Mouse (Mus musculus) left cerebral cortex, adult 18-20 months (tissue): ENCODE data around the gene Pla2g4b. TPM values are rescaled to one million over a fixed set of nuclear protein-coding genes. Genes with fewer than 3 reads are reported as not detected.

ENCODE experiments used
- DNase-seq, 2 experiments: peaks; one replicate each; pipeline ENCODE4 v3.0.0; 2021 to 2022; ENCODE audit warnings: low spot score in 2 of 2, mixed read lengths in 1 of 2
- total RNA-seq, 2 experiments: library from RNA; stranded (reverse); gene quantifications; 2 replicates each; pipeline ENCODE4 v1.2.3; 2021

Gene Pla2g4b
- total RNA-seq, 2 experiments from 2014 or later: 3.2 to 3.3 TPM

- no peak for DNase-seq
Observed at GRCm38 (mm10) chr2:120013831-120014486, 19.3 kb upstream of the Pla2g4b start.

GRCm38 (mm10) chr2:120015882-120016281 is 17.3 kb upstream of the Pla2g4b start:
- no peak for DNase-seq

- no peak for DNase-seq
Observed at GRCm38 (mm10) chr2:120017599-120017998, 15.6 kb upstream of the Pla2g4b start.

- DNase-seq: no peak
Observed at GRCm38 (mm10) chr2:120024337-120024736, 8.9 kb upstream of the Pla2g4b start.

- DNase-seq: peak; percentile 90 to 91
Observed at GRCm38 (mm10) chr2:120026984-120027949, 6.0 kb upstream of the Pla2g4b start, which contains the start of the genes Jmjd7 and Gm28042. TSS of gene Jmjd7 (plus strand) at chr2:120027483. TSS of gene Gm28042 (plus strand) at chr2:120027493.

- no peak for DNase-seq
Observed at GRCm38 (mm10) chr2:120027950-120028331, 5.3 kb upstream of the Pla2g4b start.

GRCm38 (mm10) chr2:120030380-120030779 is 2.8 kb upstream of the Pla2g4b start:
- no peak for DNase-seq

GRCm38 (mm10) chr2:120033726-120034125 is 509 bp downstream of the Pla2g4b start:
- no peak for DNase-seq

GRCm38 (mm10) chr2:120037744-120038143 is 4.5 kb downstream of the Pla2g4b start:
- DNase-seq: no peak

GRCm38 (mm10) chr2:120040991-120041390 is 7.8 kb downstream of the Pla2g4b start:
- no peak for DNase-seq

GRCm38 (mm10) chr2:120044101-120044603 is 10.9 kb downstream of the Pla2g4b start:
- peak; percentile 62 to 68 for DNase-seq

GRCm38 (mm10) chr2:120044676-120045075 is 11.5 kb downstream of the Pla2g4b start:
- DNase-seq: no peak

GRCm38 (mm10) chr2:120046486-120047310 is 13.5 kb downstream of the Pla2g4b start:
- DNase-seq: peak; percentile 57 to 70

- no peak for DNase-seq
Observed at GRCm38 (mm10) chr2:120048173-120048572, 15.0 kb downstream of the Pla2g4b start.

GRCm38 (mm10) chr2:120049632-120050274 is 16.5 kb downstream of the Pla2g4b start:
- DNase-seq: peak; percentile 27 to 31

GRCm38 (mm10) chr2:120051405-120051804 is 18.2 kb downstream of the Pla2g4b start:
- no peak for DNase-seq

- no peak for DNase-seq
Observed at GRCm38 (mm10) chr2:120054771-120055552, 21.7 kb downstream of the Pla2g4b start.

GRCm38 (mm10) chr2:120055923-120056322 is 22.7 kb downstream of the Pla2g4b start:
- DNase-seq: no peak

- no peak for DNase-seq
Observed at GRCm38 (mm10) chr2:120058818-120059217, 25.6 kb downstream of the Pla2g4b start.

GRCm38 (mm10) chr2:120059466-120059865 is 26.2 kb downstream of the Pla2g4b start:
- DNase-seq: no peak
